Mouse (Mus musculus) T-helper 2 cell (primary cell): Measurements from ENCODE around the gene Syndig1.

Experiments
- in situ Hi-C: fragments of 300-600 bp; cut with MboI, MseI; formaldehyde crosslinking; loops from one replicate; pipeline ENCODE4 v1.15.1; 2025; ENCODE audit warnings: high pct_unique_total_duplicates

Syndig1 gene

DNA sequence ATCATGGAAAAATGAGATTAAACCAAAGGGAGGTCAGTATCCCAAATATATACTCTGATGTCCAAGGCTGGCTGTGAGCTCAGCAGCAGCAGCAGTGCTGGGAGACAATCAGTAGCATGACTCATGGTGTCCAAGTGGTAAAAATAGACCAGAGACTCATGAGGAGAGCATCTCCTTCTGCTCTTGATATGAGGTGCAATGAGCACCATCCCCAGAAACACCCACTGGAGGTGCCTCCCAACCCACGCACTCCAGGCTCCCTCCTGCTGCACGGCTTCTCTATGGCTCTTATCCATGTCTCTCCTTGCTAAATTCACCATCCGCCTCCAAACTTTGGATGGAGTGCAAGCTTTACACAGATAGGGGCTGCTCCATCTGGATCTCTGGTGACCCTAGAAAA is 44.3 kb downstream of the Syndig1 start:
- in situ Hi-C loops = no loop called here

DNA sequence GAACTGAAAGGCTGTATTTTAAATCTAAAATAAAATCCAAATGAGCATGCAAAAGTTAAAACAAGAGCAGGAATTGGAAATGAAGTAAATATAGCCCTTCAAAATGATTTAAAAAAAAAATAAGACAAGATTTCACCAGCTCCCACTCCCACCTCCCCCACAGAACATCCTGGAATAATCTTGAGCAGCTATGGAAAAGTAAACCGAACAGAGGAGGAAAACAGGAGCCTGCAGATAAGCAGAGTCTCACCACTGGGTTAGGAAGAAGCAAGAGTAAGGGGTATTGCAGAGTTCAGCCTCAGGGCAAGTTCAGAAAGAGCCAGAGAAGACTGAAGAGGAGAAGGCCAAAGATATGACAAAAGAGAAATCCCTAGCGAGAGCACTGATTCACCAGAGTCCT is 48.9 kb downstream of the Syndig1 start:
- in situ Hi-C loops = no loop called here

DNA sequence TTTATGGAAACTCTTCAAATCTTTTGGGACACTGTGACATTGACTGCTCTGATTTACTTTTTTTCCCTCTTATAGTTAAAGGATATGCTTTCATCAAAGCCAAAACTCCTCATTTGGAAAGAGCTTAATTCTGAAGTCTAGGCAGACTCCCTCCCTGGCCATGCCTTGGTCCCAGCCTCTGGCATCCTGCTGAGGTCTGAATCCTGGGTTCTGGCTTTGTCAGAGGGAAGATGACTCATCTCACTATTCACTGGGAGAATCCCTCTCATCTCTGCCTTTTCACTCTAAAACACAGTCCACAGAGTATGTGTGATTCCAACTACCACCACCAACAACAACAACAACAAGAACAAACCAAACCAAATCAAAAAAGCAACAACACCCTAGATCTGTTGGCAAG is 58.6 kb downstream of the Syndig1 start:
- in situ Hi-C loops = no loop called here

- in situ Hi-C loops = no loop called here
Observed at GRCm38 (mm10) chr2:149891647-149892046, 62.6 kb downstream of the Syndig1 start.

GRCm38 (mm10) chr2:149896337-149896736 is 67.3 kb downstream of the Syndig1 start:
- in situ Hi-C loops = no loop called here

DNA sequence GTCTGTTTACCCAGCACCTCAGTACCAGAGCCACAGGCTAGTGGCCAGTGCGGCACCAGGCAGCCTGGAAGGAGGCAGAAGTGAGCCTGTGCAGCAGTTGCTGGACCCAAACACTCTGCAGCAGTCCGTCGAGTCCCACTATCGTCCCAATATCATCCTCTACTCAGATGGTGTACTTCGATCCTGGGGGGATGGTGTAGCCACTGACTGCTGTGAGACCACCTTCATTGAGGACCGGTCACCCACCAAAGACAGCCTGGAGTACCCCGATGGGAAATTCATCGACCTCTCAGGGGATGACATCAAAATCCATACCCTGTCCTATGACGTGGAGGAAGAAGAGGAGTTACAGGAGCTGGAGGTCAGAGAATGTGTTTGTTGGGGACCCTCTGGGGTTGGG is 70.6 kb downstream of the Syndig1 start:
- in situ Hi-C loops = no loop called here

DNA sequence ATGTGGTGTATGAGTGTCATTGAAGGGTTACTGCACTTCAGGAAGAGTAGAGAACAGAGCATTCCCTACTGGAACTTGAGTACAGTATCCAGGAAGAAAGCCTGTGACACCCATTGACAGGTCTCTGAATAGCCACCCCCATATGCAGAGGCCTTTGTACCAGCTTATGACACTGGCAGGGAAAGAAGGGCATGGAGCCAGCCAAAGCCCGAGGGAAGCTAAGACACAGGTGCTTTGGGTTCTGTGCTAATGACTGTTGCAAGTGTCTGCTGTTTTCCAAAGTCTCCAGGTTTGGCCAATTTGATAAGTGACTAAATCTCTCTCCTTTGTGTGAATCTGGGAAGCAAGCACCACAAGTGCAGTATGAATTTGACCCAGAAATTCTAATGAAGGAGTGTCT is 71.6 kb downstream of the Syndig1 start:
- in situ Hi-C loops = no loop called here

- in situ Hi-C loops = no loop called here
Observed at GRCm38 (mm10) chr2:149904405-149904804, 75.4 kb downstream of the Syndig1 start.

DNA sequence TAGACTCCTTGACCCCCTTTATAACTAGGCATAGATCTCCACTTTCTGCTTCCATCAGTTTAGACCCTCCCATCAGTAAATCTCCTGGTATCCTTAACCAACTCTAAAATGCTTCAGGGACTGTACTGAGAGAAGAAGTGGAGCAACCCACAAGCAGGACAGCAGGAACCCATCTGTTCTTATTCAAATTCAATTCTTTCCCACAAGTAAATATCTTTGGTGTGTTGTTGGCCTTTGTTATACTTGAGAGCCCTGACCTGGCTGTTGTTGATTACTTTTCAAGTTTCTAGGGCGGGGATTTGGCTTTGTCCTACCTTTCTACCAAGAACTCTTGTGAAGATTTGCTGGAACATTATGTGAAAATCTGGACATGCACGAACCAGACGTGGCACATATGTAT is 77.7 kb downstream of the Syndig1 start:
- in situ Hi-C loops = no loop called here

- in situ Hi-C loops = no loop called here
Observed at GRCm38 (mm10) chr2:149917162-149917561, 88.2 kb downstream of the Syndig1 start.

GRCm38 (mm10) chr2:149923561-149923960 is 94.5 kb downstream of the Syndig1 start:
- in situ Hi-C loops = no loop called here

DNA sequence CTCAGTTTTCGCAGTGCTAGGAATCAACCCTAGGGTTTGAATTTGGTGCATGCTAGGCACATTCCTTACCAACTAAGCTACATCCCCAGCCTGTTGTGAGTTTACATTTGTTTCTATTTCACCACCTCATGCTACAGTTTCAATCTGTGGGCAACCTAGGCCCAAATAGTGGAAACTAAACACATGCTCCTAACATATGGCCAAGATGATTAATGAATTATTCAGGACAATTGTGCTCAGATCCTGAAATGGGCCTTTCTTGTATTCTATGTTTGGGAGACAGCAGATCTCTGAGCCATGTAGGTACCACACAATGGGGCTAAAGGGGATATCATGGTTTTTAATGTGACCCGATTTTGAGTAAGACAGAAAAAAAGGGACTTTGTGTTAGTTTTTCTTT is 96.9 kb downstream of the Syndig1 start:
- in situ Hi-C loops = no loop called here

DNA sequence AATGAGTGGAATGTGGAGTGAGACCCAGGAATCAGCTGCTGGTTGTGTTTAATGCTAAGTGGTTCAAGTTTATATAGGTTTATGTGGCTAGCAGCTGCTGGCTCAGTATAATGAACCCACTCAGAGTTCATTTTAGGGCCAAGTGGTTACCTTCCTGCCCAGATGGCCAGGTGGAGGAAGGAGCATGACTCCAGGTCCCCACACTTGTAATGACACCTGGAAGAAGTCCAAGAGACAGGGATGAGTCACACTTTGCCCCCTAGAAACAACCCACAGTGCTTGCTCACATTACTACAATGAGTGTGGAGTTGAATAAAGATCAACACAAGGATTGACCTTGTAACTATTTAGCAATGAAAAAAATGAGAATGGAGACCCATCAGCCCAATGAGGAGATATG is 98.0 kb downstream of the Syndig1 start:
- in situ Hi-C loops = no loop called here

DNA sequence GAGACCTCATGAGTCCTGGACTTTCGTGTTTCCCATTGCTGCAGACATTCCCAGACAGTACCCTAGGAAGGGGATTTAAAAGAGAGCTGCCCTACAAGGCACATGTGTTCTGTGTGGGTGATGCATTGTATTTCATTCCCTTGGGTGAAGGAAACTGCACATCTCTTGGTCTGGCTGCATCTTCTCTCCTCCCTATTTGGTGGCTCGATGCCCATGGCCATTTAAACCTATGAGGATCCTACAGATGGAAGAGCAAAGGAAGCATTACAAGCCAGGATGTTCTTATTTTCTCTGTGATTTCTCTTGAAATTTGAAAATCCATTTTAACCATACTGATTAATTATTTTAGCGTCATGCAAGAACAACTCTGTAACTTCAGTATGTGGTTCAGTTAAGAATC is 98.5 kb downstream of the Syndig1 start:
- in situ Hi-C loops = no loop called here

- in situ Hi-C loops = no loop called here
Observed at GRCm38 (mm10) chr2:149929986-149930385, 101.0 kb downstream of the Syndig1 start.

GRCm38 (mm10) chr2:149931111-149931510 is 102.1 kb downstream of the Syndig1 start:
- in situ Hi-C loops = no loop called here

DNA sequence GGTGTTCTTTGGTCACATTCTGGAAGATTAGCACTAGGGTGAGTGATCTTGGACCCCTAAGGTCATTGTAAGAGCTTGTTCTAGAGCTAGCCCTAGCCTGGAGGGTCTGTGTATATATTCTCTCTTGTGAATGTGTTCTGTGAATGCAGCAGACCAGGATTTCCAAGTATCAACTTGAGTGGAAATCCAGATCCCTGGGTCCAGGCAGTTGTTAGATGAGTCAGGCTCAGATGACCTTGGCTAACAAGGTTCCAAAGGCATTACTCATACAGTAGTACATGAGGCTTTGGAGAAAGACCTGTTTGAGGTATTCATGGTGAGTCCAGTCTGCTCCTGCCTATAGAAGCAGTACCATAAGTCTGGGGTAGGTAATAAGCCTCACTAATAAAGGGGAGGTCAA is 103.1 kb downstream of the Syndig1 start:
- in situ Hi-C loops = no loop called here

- in situ Hi-C loops = no loop called here
Observed at GRCm38 (mm10) chr2:149933247-149933898, 104.4 kb downstream of the Syndig1 start.

- in situ Hi-C loops = no loop called here
Observed at GRCm38 (mm10) chr2:149934139-149934538, 105.1 kb downstream of the Syndig1 start.

GRCm38 (mm10) chr2:149938829-149939228 is 109.8 kb downstream of the Syndig1 start:
- in situ Hi-C loops = no loop called here

GRCm38 (mm10) chr2:149939586-149939985 is 110.6 kb downstream of the Syndig1 start:
- in situ Hi-C loops = no loop called here

- in situ Hi-C loops = no loop called here
Observed at GRCm38 (mm10) chr2:149950641-149951040, 121.6 kb downstream of the Syndig1 start.

GRCm38 (mm10) chr2:149971014-149971413 is 142.0 kb downstream of the Syndig1 start:
- in situ Hi-C loops = no loop called here

- in situ Hi-C loops = no loop called here
Observed at GRCm38 (mm10) chr2:149973583-149973982, 144.6 kb downstream of the Syndig1 start.
